Mouse (Mus musculus): Measurements from ENCODE around the gene Mecr. TPM values are rescaled to one million over a fixed set of nuclear protein-coding genes. Genes with fewer than 3 reads are reported as not detected.

Mecr gene
- polyA plus RNA-seq, 1 experiment from 2014 or later = 86.6 TPM

GRCm38 (mm10) chr4:131898503-131899179 is 55.4 kb downstream of the Mecr start:
- H3K4me1 ChIP-seq (ENCODE audit: control insufficient read depth, insufficient read depth, low read length) = no peaks in the 10 kb centered on the region
- 92% methylated on average over 12 of the region's 12 CpGs for WGBS
- H3K27me3 ChIP-seq (replicated peaks; ENCODE audit: control insufficient read depth, insufficient read depth, low read length) = no peaks in the 10 kb centered on the region
- H3K9me3 ChIP-seq (ENCODE audit: control insufficient read depth, low read length) = no peaks in the 10 kb centered on the region
- no peak overlapping the region for H3K9ac ChIP-seq (ENCODE audit: low read depth, low read length)
- no peak overlapping the region for H3K4me2 ChIP-seq (ENCODE audit: low read depth, low read length)
- H3K4me3 ChIP-seq (ENCODE audit: low read length) = no peak overlapping the region
- H3K27ac ChIP-seq (ENCODE audit: low read length) = no peak overlapping the region
- no peak for ATAC-seq
- H3K36me3 ChIP-seq (ENCODE audit: control insufficient read depth, insufficient read depth, low read length) = peaks cover 30% of the 10 kb centered on the region

GRCm38 (mm10) chr4:131899180-131899554 is 55.9 kb downstream of the Mecr start:
- Histone ChIP-seq H3K36me3 (ENCODE audit: control insufficient read depth, insufficient read depth, low read length) (peaks cover 26% of the 10 kb centered on the region), H3K9me3 (ENCODE audit: control insufficient read depth, low read length) (no peaks in the 10 kb centered on the region), H3K9ac (ENCODE audit: low read depth, low read length) (no peak overlapping the region), H3K4me2 (ENCODE audit: low read depth, low read length) (no peak overlapping the region), H3K4me1 (ENCODE audit: control insufficient read depth, insufficient read depth, low read length) (no peaks in the 10 kb centered on the region), H3K27me3 (replicated peaks; ENCODE audit: control insufficient read depth, insufficient read depth, low read length) (no peaks in the 10 kb centered on the region), H3K27ac (ENCODE audit: low read length) (no peak overlapping the region), H3K4me3 (ENCODE audit: low read length) (no peak overlapping the region)
- no peak for ATAC-seq
- WGBS = 74% methylated on average over 6 of the region's 6 CpGs

- no peak overlapping the region for H3K27ac ChIP-seq (ENCODE audit: low read length)
- WGBS = 89% methylated on average over 15 of the region's 15 CpGs
- H3K9me3 ChIP-seq (ENCODE audit: control insufficient read depth, low read length) = no peaks in the 10 kb centered on the region
- H3K4me2 ChIP-seq (ENCODE audit: low read depth, low read length) = no peak overlapping the region
- no peaks in the 10 kb centered on the region for H3K4me1 ChIP-seq (ENCODE audit: control insufficient read depth, insufficient read depth, low read length)
- H3K27me3 ChIP-seq (replicated peaks; ENCODE audit: control insufficient read depth, insufficient read depth, low read length) = no peaks in the 10 kb centered on the region
- ATAC-seq = no peak
- H3K9ac ChIP-seq (ENCODE audit: low read depth, low read length) = no peak overlapping the region
- no peak overlapping the region for H3K4me3 ChIP-seq (ENCODE audit: low read length)
- peaks cover 26% of the 10 kb centered on the region for H3K36me3 ChIP-seq (ENCODE audit: control insufficient read depth, insufficient read depth, low read length)
These were observed 57.8 kb downstream of the Mecr start for GRCm38 (mm10) chr4:131901090-131901489.

- Histone ChIP-seq H3K4me1 (ENCODE audit: control insufficient read depth, insufficient read depth, low read length) (no peaks in the 10 kb centered on the region), H3K9me3 (ENCODE audit: control insufficient read depth, low read length) (no peaks in the 10 kb centered on the region), H3K27ac (ENCODE audit: low read length) (no peak overlapping the region), H3K4me3 (ENCODE audit: low read length) (no peak overlapping the region), H3K27me3 (replicated peaks; ENCODE audit: control insufficient read depth, insufficient read depth, low read length) (no peaks in the 10 kb centered on the region), H3K36me3 (ENCODE audit: control insufficient read depth, insufficient read depth, low read length) (peaks cover 25% of the 10 kb centered on the region), H3K9ac (ENCODE audit: low read depth, low read length) (no peak overlapping the region), H3K4me2 (ENCODE audit: low read depth, low read length) (no peak overlapping the region)
- ATAC-seq = peak; percentile 66
- WGBS = 61% methylated on average over 8 of the region's 8 CpGs
These were observed 61.2 kb downstream of the Mecr start for GRCm38 (mm10) chr4:131904478-131904877.

- ATAC-seq = peak; percentile 29; the same call in 1 of the 2 replicates
- H3K4me1 ChIP-seq (ENCODE audit: control insufficient read depth, insufficient read depth, low read length) = peaks cover 16% of the 10 kb centered on the region
- no peak overlapping the region for H3K4me2 ChIP-seq (ENCODE audit: low read depth, low read length)
- H3K9ac ChIP-seq (ENCODE audit: low read depth, low read length) = no peak overlapping the region
- no peak overlapping the region for H3K4me3 ChIP-seq (ENCODE audit: low read length)
- H3K9me3 ChIP-seq (ENCODE audit: control insufficient read depth, low read length) = no peaks in the 10 kb centered on the region
- H3K36me3 ChIP-seq (ENCODE audit: control insufficient read depth, insufficient read depth, low read length) = peaks cover 7% of the 10 kb centered on the region
- H3K27me3 ChIP-seq (replicated peaks; ENCODE audit: control insufficient read depth, insufficient read depth, low read length) = no peaks in the 10 kb centered on the region
- WGBS = 43% methylated on average over 6 of the region's 6 CpGs
- no peak overlapping the region for H3K27ac ChIP-seq (ENCODE audit: low read length)
These were observed 63.2 kb downstream of the Mecr start for GRCm38 (mm10) chr4:131906423-131906822.

GRCm38 (mm10) chr4:131907912-131908311 is 64.6 kb downstream of the Mecr start:
- Histone ChIP-seq H3K27me3 (replicated peaks; ENCODE audit: control insufficient read depth, insufficient read depth, low read length) (no peaks in the 10 kb centered on the region), H3K4me2 (ENCODE audit: low read depth, low read length) (no peak overlapping the region), H3K4me3 (ENCODE audit: low read length) (no peak overlapping the region), H3K9me3 (ENCODE audit: control insufficient read depth, low read length) (no peaks in the 10 kb centered on the region), H3K4me1 (ENCODE audit: control insufficient read depth, insufficient read depth, low read length) (peaks cover 16% of the 10 kb centered on the region), H3K9ac (ENCODE audit: low read depth, low read length) (no peak overlapping the region), H3K36me3 (ENCODE audit: control insufficient read depth, insufficient read depth, low read length) (no peaks in the 10 kb centered on the region), H3K27ac (ENCODE audit: low read length) (no peak overlapping the region)
- 94% methylated on average over 3 of the region's 3 CpGs for WGBS
- no peak for ATAC-seq

- no peaks in the 10 kb centered on the region for H3K36me3 ChIP-seq (ENCODE audit: control insufficient read depth, insufficient read depth, low read length)
- ATAC-seq = peak; percentile 53
- peak overlapping the region; percentile 49; the same call in 1 of the 2 replicates for H3K27ac ChIP-seq (ENCODE audit: low read length)
- H3K9ac ChIP-seq (ENCODE audit: low read depth, low read length) = peak overlapping the region; percentile 27; the same call in 1 of the 2 replicates
- peak overlapping the region; percentile 33 for H3K4me2 ChIP-seq (ENCODE audit: low read depth, low read length)
- peaks cover 6% of the 10 kb centered on the region; the same call in 1 of the 2 replicates for H3K27me3 ChIP-seq (replicated peaks; ENCODE audit: control insufficient read depth, insufficient read depth, low read length)
- no peaks in the 10 kb centered on the region for H3K9me3 ChIP-seq (ENCODE audit: control insufficient read depth, low read length)
- 0 out of 2 replicates have a peak overlapping the region, but pooled peaks have one; percentile 6 for H3K4me3 ChIP-seq (ENCODE audit: low read length)
- WGBS = 8% methylated on average over 18 of the region's 21 CpGs
- H3K4me1 ChIP-seq (ENCODE audit: control insufficient read depth, insufficient read depth, low read length) = peaks cover 23% of the 10 kb centered on the region
These were observed 67.1 kb downstream of the Mecr start for GRCm38 (mm10) chr4:131910237-131910994.

GRCm38 (mm10) chr4:131911521-131911920 is 68.3 kb downstream of the Mecr start:
- Histone ChIP-seq H3K27me3 (replicated peaks; ENCODE audit: control insufficient read depth, insufficient read depth, low read length) (peaks cover 15% of the 10 kb centered on the region), H3K4me3 (ENCODE audit: low read length) (no peak overlapping the region), H3K36me3 (ENCODE audit: control insufficient read depth, insufficient read depth, low read length) (no peaks in the 10 kb centered on the region), H3K4me2 (ENCODE audit: low read depth, low read length) (no peak overlapping the region), H3K27ac (ENCODE audit: low read length) (no peak overlapping the region), H3K9ac (ENCODE audit: low read depth, low read length) (no peak overlapping the region), H3K4me1 (ENCODE audit: control insufficient read depth, insufficient read depth, low read length) (peaks cover 33% of the 10 kb centered on the region), H3K9me3 (ENCODE audit: control insufficient read depth, low read length) (no peaks in the 10 kb centered on the region)
- no peak for ATAC-seq
- WGBS = 66% methylated on average over 4 of the region's 5 CpGs

GRCm38 (mm10) chr4:131913526-131913925 is 70.3 kb downstream of the Mecr start:
- no peak for ATAC-seq
- H3K4me2 ChIP-seq (ENCODE audit: low read depth, low read length) = no peak overlapping the region
- H3K4me1 ChIP-seq (ENCODE audit: control insufficient read depth, insufficient read depth, low read length) = peaks cover 33% of the 10 kb centered on the region
- 62% methylated on average over 10 of the region's 10 CpGs for WGBS
- H3K9me3 ChIP-seq (ENCODE audit: control insufficient read depth, low read length) = no peaks in the 10 kb centered on the region
- no peak overlapping the region for H3K9ac ChIP-seq (ENCODE audit: low read depth, low read length)
- no peaks in the 10 kb centered on the region for H3K36me3 ChIP-seq (ENCODE audit: control insufficient read depth, insufficient read depth, low read length)
- H3K27ac ChIP-seq (ENCODE audit: low read length) = no peak overlapping the region
- peaks cover 20% of the 10 kb centered on the region for H3K27me3 ChIP-seq (replicated peaks; ENCODE audit: control insufficient read depth, insufficient read depth, low read length)
- H3K4me3 ChIP-seq (ENCODE audit: low read length) = no peak overlapping the region

Data from intestine, embryonic 16.5 days (tissue).